Comparison of ENCODE assay signal across 9 mouse cellular contexts in genomic region chrX:133688840-133689239, GRCm38 (mm10). TPM values are rescaled to one million over a fixed set of nuclear protein-coding genes. Genes with fewer than 3 reads are reported as not detected.
A peak's percentile ranks its signal among the peaks of the same experiment; 100 is the strongest.
DNase-seq lines count a peak whose midpoint lies in the region; ATAC-seq and TF ChIP-seq lines count a peak whose summit lies in the region.
"Had no signal": no experiment of that assay in that cellular context is flagged by ENCODE, and none has a peak within 500 bp of the region (broad histone marks: within the 10 kb centered on the region; RNA-seq: fewer than 3 reads in every experiment).

Pcdh19 (minus strand) TSS chrX:133688987.

- H3K9ac ChIP-seq in lung, embryonic 16.5 days (ENCODE audit: low read length): peak within 1 kb of the TSS; percentile 52

- TF ChIP-seq CTCF in Patski (IDR thresholded peaks at IDR 0.05): no peak
- TF ChIP-seq CTCF in cerebellum, adult 2 months (IDR thresholded peaks at IDR 0.05; ENCODE audit: borderline replicate concordance, insufficient read depth, low read depth, low read length): no peak

- H3K4me3 ChIP-seq in cerebellum, adult 2 months (replicated peaks; ENCODE audit: insufficient read depth, low read depth, low read length): peak within 1 kb of the TSS; percentile 52
- peak within 1 kb of the TSS; percentile 55 for H3K4me3 ChIP-seq in lung, embryonic 16.5 days (ENCODE audit: low read length)

- POLR2A ChIA-PET in Patski (lab: Charles Lee): interaction anchor here (1.3 kb wide), 1 partner anchor 19 kb away, joined by 3 read pairs; no protein-coding TSS in a partner anchor

- CTCF ChIA-PET in Patski (lab: Charles Lee): no interaction called here

- 0 out of 2 replicates have a peak, but pooled peaks have one; percentile 19 for TF ChIP-seq POLR2A in cerebellum, adult 2 months (IDR thresholded peaks at IDR 0.05; ENCODE audit: borderline replicate concordance, insufficient read depth, low read length)

- H3K27ac ChIP-seq in cerebellum, adult 2 months (ENCODE audit: insufficient read depth, low read length): no peak within 1 kb of the TSS
- H3K27ac ChIP-seq in lung, embryonic 16.5 days (ENCODE audit: low read length): no peak within 1 kb of the TSS
- H3K27ac ChIP-seq: macrophage had no signal

- in situ Hi-C loops in Patski (cut with MboI; ENCODE audit: low pct_unique_long_range_greater_than_20kb): no loop called here

- 6% methylated on average over 24 of the region's 26 CpGs for WGBS in cerebellum, adult 2 months
- 0% methylated on average over 8 of the region's 26 CpGs for WGBS in lung, embryonic 16.5 days

- H3K36me3 ChIP-seq in lung, embryonic 16.5 days (ENCODE audit: control insufficient read depth, insufficient read depth, low read length): no peaks in the 10 kb centered on the region

- no peaks in the 10 kb centered on the region for H3K27me3 ChIP-seq in Patski
- H3K27me3 ChIP-seq in cerebellum, adult 2 months (ENCODE audit: control insufficient read depth, insufficient read depth, low read length): no peaks in the 10 kb centered on the region; the same call in 1 of the 2 replicates
- peaks cover 27% of the 10 kb centered on the region for H3K27me3 ChIP-seq in lung, embryonic 16.5 days (ENCODE audit: control insufficient read depth, insufficient read depth, low read depth, low read length)

- H3K4me1 ChIP-seq in cerebellum, adult 2 months (ENCODE audit: control insufficient read depth, insufficient read depth, low read length): peaks cover 3% of the 10 kb centered on the region; the same call in 1 of the 2 replicates
- H3K4me1 ChIP-seq in lung, embryonic 16.5 days (replicated peaks; ENCODE audit: control insufficient read depth, insufficient read depth, low read length): no peaks in the 10 kb centered on the region

- H3K9me3 ChIP-seq in lung, embryonic 16.5 days (ENCODE audit: control insufficient read depth, low read length): no peaks in the 10 kb centered on the region

- peak; percentile 88 for ATAC-seq in Patski
- ATAC-seq in frontal cortex, adult (ENCODE audit: low TSS enrichment): peak; percentile 88
- ATAC-seq in lung, embryonic 16.5 days (ENCODE audit: low read depth): peak; percentile 96

- peak within 1 kb of the TSS; percentile 77 for H3K4me2 ChIP-seq in lung, embryonic 16.5 days (ENCODE audit: low read depth, low read length)

- DNase-seq in Patski (ENCODE audit: low read depth, low spot score): no peak
- peak; percentile 65 to 66 for DNase-seq in cerebellum, adult 2 months
- peak; percentile 79 for DNase-seq in heart, postnatal 4 days
- DNase-seq in layer of hippocampus, adult 8-10 months (ENCODE audit: low spot score in 2 of 2): peak; percentile 57 to 72
- DNase-seq in retina, postnatal 1 day: peak; percentile 90
- no peak for DNase-seq in spleen, postnatal 14 days (ENCODE audit: low spot score in 2 of 2)

RNA-seq across cellular contexts. Expression of gene Pcdh19, which starts in this region (rescaled TPM):
- 2.9 TPM for polyA plus RNA-seq in Patski (2021)
- polyA plus RNA-seq in cerebellum, adult 2 months (2012; rRNA removed): 3.1 and 4.0 TPM in 2 replicates
- total RNA-seq in heart, postnatal 4 days (2021): 10 to 100 TPM; 16.4 to 16.6 TPM
- total RNA-seq in layer of hippocampus, adult 8-10 months (2022): 10 to 100 TPM; 62.5 to 82.1 (median 71.9) TPM
- 1.7 and 2.1 TPM in 2 replicates for polyA plus RNA-seq in lung, embryonic 16.5 days (2015; fragmentation: Nextera tagmentation; extraction: Ambion mirVana)
- polyA plus RNA-seq: macrophage had no signal

Comparison
In these comparisons a context has a peak if more than half of its experiments do, and no peak if none do; other contexts are left out.
1. DNase-seq: peak in cerebellum, adult 2 months (2 of 2), heart, postnatal 4 days (single experiment), layer of hippocampus, adult 8-10 months (2 of 2) and retina, postnatal 1 day (single experiment); none in Patski (single experiment) and spleen, postnatal 14 days (0 of 2).
2. Peak in every context shown above with its lines, with median percentiles within 50 percentile points of each other: ATAC-seq.